Mouse (Mus musculus) kidney, adult 11 months (tissue): ENCODE data around the gene Pelp1.
A peak's percentile ranks its signal among the peaks of the same experiment; 100 is the strongest.
"Not testable (repeated sequence)": the region's sequence is repeated elsewhere in the genome, so short reads cannot be mapped to it uniquely, and the experiment has no call there.

Experiments
- DNase-seq: peaks from one replicate; pipeline ENCODE4 v3.0.0; 2022

Gene Pelp1

GRCm38 (mm10) chr11:70419486-70419885, 9.7 kb upstream of the Pelp1 start:
- no peak for DNase-seq

DNA sequence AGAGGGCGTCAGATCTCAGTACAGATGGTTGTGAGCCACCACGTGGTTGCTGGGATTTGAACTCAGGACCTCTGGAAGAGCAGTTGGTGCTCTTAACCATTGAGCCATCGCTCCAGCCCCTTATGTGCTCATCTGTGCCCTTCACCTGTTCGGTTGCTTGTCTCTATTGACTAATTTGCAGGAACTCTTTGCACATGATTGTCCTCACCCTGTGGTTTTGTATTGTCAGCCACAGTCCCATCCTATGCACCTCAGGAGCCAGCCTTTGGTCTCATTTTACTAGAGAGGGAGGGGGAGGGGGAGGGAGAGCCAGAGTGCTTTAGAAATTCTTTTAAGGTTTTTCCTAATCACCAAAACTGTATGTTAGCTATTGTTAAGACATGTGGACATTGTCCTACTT, 8.4 kb upstream of the Pelp1 start:
- no peak for DNase-seq

- DNase-seq, result peak; percentile 66
These were observed 4.1 kb upstream of the Pelp1 start for GRCm38 (mm10) chr11:70413961-70414360.

DNA sequence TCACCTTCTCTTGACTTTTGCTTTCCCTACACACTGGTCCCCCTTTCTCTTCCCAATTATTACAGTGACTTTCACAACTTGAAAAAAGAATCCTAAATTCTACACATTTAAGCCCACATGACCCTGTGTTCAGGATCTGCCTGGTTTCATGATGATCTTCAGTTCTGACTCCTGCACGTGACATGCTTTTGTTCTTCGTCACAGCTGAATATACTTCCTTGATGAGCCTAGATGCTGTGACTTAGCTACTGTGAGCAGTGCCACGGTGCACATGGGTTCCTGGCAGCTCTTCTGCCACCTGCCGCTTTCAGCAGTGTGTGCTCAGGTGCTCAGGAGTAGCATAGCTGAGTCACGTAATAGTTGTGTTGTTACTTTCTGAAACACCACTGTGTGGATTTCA, 2.8 kb upstream of the Pelp1 start:
- no peak for DNase-seq

GRCm38 (mm10) chr11:70410297-70410643, 439 bp upstream of the Pelp1 start:
- DNase-seq, result no peak

GRCm38 (mm10) chr11:70403598-70403997, 6.2 kb downstream of the Pelp1 start:
- DNase-seq, result no peak

DNA sequence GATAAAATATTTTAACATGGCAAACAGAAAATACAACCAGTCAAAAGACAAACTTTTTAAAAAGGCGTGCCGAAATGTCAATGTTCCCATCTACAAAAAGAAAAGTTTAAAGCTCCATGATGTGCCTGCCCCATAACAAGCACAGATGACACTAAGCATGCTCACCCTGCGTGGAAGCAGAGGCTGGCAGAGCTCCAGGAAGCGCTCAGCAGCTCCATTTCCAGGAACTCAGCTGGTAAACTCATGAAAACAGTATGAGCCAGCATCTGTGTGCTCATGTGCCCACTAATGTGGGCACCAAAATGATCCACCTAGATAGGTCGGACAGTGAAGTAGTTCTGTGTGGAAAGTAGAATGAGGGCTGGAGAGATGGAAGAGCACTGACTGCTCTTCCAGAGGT, 20.4 kb downstream of the Pelp1 start:
- DNase-seq, result no peak

GRCm38 (mm10) chr11:70387436-70387835, 22.4 kb downstream of the Pelp1 start:
- DNase-seq, result no peak

DNA sequence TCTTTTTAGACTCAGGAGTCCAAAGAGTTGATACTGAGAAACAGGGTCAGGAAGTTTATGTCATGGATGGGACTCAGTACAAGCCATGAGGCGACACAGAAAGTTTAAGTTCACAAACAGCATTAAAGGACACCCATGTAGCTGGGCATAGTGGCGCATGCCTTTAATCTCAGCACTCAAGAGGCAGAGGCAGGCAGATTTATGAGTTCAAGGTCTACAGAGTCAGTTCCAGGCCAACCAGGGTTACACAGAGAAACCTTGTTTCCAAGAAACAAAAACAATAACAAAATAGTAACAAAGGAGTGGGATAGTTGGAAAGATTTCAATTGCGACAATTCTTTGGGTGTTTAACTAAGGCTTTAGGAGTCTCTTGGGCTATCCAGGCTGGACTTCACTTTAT, 25.7 kb downstream of the Pelp1 start:
- DNase-seq, result no peak

- DNase-seq, result no peak
These were observed 28.5 kb downstream of the Pelp1 start for GRCm38 (mm10) chr11:70381330-70381729.

GRCm38 (mm10) chr11:70380478-70381005, 29.3 kb downstream of the Pelp1 start:
- no peak for DNase-seq

DNA sequence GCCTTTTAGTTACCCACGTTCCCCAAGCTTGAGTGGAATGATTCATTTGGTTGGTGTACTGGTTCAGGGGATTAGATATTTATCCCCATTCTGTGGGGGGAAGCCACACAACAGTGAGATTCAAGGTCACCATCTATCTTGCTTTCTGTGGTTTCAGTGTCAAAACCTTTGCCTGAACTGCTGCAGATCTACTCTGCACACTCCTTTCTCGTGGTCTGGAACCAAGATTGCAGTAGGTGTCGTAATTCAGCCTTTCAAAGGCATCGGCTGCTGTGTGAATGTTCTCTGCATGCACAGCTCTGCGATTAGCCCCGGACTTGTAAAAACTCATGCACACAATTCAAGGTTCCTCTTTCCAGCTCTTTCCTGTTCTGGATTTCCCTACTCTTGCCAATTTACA, 33.8 kb downstream of the Pelp1 start:
- no peak for DNase-seq

GRCm38 (mm10) chr11:70374302-70374701, 35.5 kb downstream of the Pelp1 start:
- DNase-seq, result no peak

DNA sequence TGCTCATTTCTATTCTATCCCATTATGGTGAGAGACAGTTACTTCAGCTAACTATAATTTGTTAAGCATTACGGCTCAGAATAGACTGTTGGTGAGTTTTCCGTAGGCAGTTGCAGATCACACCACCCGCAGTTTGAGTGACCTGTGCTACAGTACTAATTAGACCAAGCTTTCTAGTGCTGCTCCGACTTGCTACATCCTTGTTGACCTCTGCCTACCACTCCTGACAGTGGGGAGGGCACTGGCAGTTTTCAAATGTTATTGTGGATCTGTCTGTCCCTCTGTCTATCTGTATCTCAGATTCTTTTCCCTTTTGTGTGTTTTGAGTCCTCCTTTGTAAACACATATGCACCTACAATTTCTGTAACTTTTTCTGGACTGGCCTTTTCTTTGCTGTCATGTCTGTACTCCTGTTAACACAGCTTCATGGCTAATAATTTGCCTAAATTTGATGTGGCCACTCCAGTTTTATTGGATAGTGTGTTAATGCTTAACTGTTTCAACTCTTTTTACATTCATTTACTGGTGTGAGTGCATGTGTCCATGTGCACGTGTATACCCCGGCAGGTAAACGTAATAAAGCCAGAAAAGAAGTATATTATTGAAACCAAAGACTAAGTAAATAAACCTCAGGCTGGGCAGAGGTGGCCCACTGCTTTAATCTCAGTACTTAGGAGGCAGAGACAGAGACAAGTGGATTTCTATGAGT, 36.8 kb downstream of the Pelp1 start:
- peak; percentile 28 for DNase-seq

- no peak for DNase-seq
These were observed 37.4 kb downstream of the Pelp1 start for GRCm38 (mm10) chr11:70372396-70372795.

GRCm38 (mm10) chr11:70368626-70369025, 41.2 kb downstream of the Pelp1 start:
- not testable (repeated sequence) for DNase-seq

DNA sequence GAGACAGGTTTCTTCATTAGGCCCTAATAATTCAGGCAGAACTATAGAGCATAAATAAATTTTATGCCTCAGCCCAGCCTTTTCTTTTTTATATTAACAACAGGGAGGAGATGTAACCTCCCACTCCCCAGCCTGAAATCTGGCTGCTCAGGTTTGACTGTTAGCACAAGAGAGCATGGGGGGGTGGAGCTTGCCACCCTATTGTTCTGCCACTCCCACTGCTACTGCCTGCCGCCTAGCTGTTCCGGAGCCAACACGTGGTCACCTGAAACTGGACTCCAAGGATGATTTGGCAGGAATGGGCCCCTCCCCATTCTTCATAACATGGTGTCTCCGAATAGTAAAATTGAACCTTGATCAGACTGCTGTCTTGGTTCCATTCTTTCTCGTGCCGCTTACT, 42.1 kb downstream of the Pelp1 start:
- DNase-seq, result peak; percentile 40

- DNase-seq, result no peak
These were observed 58.0 kb downstream of the Pelp1 start, which contains the start of gene Alox15 for GRCm38 (mm10) chr11:70351868-70352267. Gene Alox15, minus strand, starts transcription at chr11:70352031.

DNA sequence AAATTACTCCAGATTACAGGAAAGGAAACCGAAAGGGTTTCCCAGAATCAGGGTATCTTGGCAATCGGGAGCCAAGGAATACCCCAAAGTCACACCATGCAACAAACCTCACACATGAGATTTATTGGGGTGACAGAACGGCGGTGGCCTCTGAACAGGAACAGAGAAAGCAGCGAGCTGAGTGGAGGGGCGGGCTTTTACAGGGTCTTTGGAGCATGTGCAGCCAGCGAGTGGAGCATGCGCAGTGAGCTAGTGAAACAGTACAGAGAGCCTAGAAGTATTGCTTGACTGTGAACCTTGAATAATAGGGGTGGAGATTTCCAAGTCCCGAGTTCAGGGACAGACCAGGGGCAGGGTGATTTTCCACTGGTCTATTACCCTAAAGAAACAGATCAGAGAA, 61.2 kb downstream of the Pelp1 start:
- no peak for DNase-seq

DNA sequence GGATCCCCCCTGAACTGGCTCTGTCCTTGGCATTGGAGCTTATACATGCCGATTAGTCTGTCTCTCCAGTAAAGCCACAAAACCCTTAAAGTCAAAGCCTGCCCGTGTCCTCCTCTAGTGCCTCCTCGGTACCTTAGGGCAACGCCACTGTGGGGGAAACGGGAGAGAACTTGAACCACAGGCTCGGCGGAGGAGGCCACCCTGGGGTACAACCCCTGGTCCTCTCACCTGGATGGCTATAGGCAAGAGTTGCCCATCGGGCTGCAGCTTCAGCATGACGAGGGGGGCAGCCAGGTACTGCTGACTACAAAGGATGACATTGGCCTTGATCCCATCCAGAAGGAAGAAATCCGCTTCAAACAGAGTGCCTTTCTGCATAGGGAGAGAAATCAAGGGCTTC, 62.0 kb downstream of the Pelp1 start:
- no peak for DNase-seq

GRCm38 (mm10) chr11:70345546-70345945, 64.3 kb downstream of the Pelp1 start:
- DNase-seq, result no peak

GRCm38 (mm10) chr11:70345061-70345460, 64.8 kb downstream of the Pelp1 start:
- DNase-seq, result no peak
